Mouse (Mus musculus): Measurements from ENCODE around the gene Col18a1. TPM values are rescaled to one million over a fixed set of nuclear protein-coding genes. Genes with fewer than 3 reads are reported as not detected.

Col18a1 gene
- polyA plus RNA-seq, 1 experiment: 114 TPM

DNA sequence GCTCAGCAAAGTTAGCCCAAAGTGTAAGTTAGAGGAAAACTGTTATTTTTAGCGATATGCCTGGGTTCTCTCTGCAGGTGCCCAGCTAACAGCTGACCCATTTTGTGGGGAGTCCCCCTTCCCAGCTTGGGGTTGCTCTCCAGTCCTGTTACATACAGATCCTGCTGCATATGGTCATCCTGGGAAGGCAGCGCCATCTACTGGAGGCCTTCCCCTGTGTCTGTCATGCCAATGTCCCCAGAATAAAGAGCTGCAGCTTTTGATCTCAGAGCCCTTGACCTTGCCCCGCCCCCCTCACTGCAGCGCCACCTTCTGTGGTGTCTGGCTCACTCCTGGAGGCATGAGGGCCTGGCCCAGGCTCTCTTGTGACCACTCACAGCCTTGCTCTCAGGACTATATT is 96.3 kb downstream of the Col18a1 start:
- DNase-seq: peak; percentile 81
- Histone ChIP-seq H3K4me1 (ENCODE audit: control insufficient read depth, insufficient read depth, low read length) (no peaks in the 10 kb centered on the region), H3K36me3 (ENCODE audit: control insufficient read depth, insufficient read depth, low read length) (no peaks in the 10 kb centered on the region; the same call in 1 of the 2 replicates), H3K4me3 (ENCODE audit: insufficient read depth, low read depth, low read length) (no peak overlapping the region), H3K27me3 (replicated peaks; ENCODE audit: control insufficient read depth, insufficient read depth, low read length) (no peaks in the 10 kb centered on the region), H3K27ac (ENCODE audit: insufficient read depth, low read depth, low read length) (no peak overlapping the region)
- peak; percentile 84 for TF ChIP-seq CTCF (conservative IDR thresholded peaks at IDR 0.05; ENCODE audit: insufficient read depth, insufficient read length, low read depth, low read length)
- TF ChIP-seq POLR2A (IDR thresholded peaks at IDR 0.05; ENCODE audit: low read depth, low read length): no peak
- 38% methylated on average over 4 of the region's 4 CpGs for WGBS

DNA sequence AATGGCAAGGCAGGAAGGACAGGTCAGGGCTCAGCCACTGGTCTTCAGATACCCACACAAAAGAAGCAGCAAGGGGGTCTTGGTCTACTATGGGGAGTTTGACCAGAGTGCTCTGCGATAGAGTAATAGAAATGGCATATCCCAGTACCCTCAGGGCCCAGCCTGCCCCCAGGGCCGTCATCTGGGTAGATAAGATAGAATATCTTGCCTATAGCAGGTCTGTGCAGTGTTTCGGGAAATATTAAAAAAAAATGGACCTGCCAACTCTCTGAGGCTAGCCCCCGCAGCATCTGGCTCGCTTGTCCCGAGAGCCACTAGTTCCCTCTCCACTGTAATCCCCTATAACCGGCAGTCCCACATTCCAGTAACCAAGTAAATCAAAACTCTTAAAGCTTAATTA is 97.9 kb downstream of the Col18a1 start:
- H3K36me3 ChIP-seq (ENCODE audit: control insufficient read depth, insufficient read depth, low read length): no peaks in the 10 kb centered on the region; the same call in 1 of the 2 replicates
- H3K27me3 ChIP-seq (replicated peaks; ENCODE audit: control insufficient read depth, insufficient read depth, low read length): no peaks in the 10 kb centered on the region
- H3K4me1 ChIP-seq (ENCODE audit: control insufficient read depth, insufficient read depth, low read length): no peaks in the 10 kb centered on the region
- no peak overlapping the region for H3K4me3 ChIP-seq (ENCODE audit: insufficient read depth, low read depth, low read length)
- DNase-seq: no peak
- no peak overlapping the region for H3K27ac ChIP-seq (ENCODE audit: insufficient read depth, low read depth, low read length)
- TF ChIP-seq POLR2A (IDR thresholded peaks at IDR 0.05; ENCODE audit: low read depth, low read length) (no peak), CTCF (conservative IDR thresholded peaks at IDR 0.05; ENCODE audit: insufficient read depth, insufficient read length, low read depth, low read length) (no peak)
- 92% methylated on average over 7 of the region's 7 CpGs for WGBS

DNA sequence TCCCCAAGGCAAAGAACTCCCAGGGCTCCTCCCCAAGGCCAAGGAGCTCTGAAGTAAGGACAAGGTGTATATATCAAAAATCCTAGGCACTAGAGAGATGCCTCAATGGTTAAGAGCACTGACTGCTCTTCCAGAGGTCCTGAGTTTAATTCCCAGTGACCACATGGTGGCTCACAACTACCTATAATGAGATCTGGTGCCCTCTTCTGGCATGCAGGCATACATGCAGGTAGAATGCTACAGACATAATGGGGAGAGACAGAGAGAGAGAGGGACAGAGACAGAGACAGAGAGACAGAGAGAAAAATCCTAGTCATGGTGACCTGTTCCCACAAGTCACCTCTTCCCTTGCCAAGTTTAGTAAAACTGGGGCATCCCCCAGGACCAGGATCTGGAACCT is 101.7 kb downstream of the Col18a1 start:
- no peak for DNase-seq
- Histone ChIP-seq H3K4me3 (ENCODE audit: insufficient read depth, low read depth, low read length) (no peak overlapping the region), H3K27me3 (replicated peaks; ENCODE audit: control insufficient read depth, insufficient read depth, low read length) (no peaks in the 10 kb centered on the region), H3K4me1 (ENCODE audit: control insufficient read depth, insufficient read depth, low read length) (no peaks in the 10 kb centered on the region), H3K36me3 (ENCODE audit: control insufficient read depth, insufficient read depth, low read length) (no peaks in the 10 kb centered on the region), H3K27ac (ENCODE audit: insufficient read depth, low read depth, low read length) (no peak overlapping the region)
- TF ChIP-seq POLR2A (IDR thresholded peaks at IDR 0.05; ENCODE audit: low read depth, low read length): no peak
- 0 out of 2 replicates have a peak, but pooled peaks have one; percentile 21 for TF ChIP-seq CTCF (conservative IDR thresholded peaks at IDR 0.05; ENCODE audit: insufficient read depth, insufficient read length, low read depth, low read length)

DNA sequence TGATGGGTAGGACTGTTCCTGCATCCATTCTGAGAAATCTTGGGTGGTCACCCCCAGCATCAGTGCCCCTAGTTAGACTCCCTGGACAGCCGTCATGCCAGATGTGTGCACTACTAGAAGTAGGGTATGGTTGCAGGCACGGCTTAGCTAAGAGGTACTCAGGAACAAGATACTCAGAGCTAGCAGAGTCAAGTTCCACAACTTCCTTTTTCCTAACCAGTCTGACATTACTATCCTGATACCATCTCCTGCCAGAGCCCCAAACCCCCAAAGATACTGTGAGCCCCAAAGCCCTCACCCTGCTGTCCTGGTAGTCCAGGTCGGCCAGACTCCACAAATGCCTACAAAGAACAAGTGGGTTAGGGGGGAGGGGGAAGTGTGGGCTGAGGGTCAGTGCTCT is 102.1 kb downstream of the Col18a1 start:
- WGBS: over 99% methylated on average over 3 of the region's 3 CpGs
- no peaks in the 10 kb centered on the region for H3K36me3 ChIP-seq (ENCODE audit: control insufficient read depth, insufficient read depth, low read length)
- no peak for DNase-seq
- no peak overlapping the region for H3K27ac ChIP-seq (ENCODE audit: insufficient read depth, low read depth, low read length)
- no peak overlapping the region for H3K4me3 ChIP-seq (ENCODE audit: insufficient read depth, low read depth, low read length)
- H3K4me1 ChIP-seq (ENCODE audit: control insufficient read depth, insufficient read depth, low read length): no peaks in the 10 kb centered on the region
- TF ChIP-seq CTCF (conservative IDR thresholded peaks at IDR 0.05; ENCODE audit: insufficient read depth, insufficient read length, low read depth, low read length) (no peak), POLR2A (IDR thresholded peaks at IDR 0.05; ENCODE audit: low read depth, low read length) (no peak)
- H3K27me3 ChIP-seq (replicated peaks; ENCODE audit: control insufficient read depth, insufficient read depth, low read length): no peaks in the 10 kb centered on the region

DNA sequence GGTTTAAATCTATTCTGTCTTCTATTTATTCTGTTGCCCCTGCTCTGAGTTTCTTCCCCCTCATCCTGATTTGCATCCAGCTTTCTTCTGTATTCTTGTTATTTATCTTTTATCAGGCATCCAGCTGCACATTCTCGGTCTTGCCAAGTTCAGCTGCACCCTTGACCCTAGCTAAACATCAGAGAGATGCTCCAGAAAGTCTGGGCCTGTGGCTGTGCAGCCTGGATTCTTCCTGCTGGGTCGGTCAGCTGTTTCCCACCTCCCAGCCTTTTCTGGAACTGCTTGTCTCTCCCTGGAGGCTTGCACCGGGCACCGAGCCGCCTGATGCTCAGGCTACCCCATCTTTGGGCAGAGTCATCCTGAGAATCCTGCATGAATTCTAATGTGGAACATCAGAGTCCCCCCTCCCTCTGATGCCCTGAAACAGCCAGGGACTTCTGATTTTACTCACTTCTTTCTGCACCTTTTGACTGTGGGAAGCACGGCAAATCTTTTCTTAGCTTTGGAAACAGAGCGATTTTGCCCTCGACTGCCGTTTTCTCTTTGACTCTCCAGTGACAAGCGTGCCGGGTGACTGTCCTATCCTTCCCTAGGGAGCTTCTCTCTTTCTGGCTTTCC is 103.8 kb downstream of the Col18a1 start:
- DNase-seq: peak; percentile 65
- H3K4me3 ChIP-seq (ENCODE audit: insufficient read depth, low read depth, low read length): no peak overlapping the region
- H3K36me3 ChIP-seq (ENCODE audit: control insufficient read depth, insufficient read depth, low read length): no peaks in the 10 kb centered on the region
- 72% methylated on average over 11 of the region's 11 CpGs for WGBS
- H3K4me1 ChIP-seq (ENCODE audit: control insufficient read depth, insufficient read depth, low read length): no peaks in the 10 kb centered on the region
- H3K27me3 ChIP-seq (replicated peaks; ENCODE audit: control insufficient read depth, insufficient read depth, low read length): no peaks in the 10 kb centered on the region
- no peak overlapping the region for H3K27ac ChIP-seq (ENCODE audit: insufficient read depth, low read depth, low read length)
- TF ChIP-seq POLR2A (IDR thresholded peaks at IDR 0.05; ENCODE audit: low read depth, low read length): no peak

DNA sequence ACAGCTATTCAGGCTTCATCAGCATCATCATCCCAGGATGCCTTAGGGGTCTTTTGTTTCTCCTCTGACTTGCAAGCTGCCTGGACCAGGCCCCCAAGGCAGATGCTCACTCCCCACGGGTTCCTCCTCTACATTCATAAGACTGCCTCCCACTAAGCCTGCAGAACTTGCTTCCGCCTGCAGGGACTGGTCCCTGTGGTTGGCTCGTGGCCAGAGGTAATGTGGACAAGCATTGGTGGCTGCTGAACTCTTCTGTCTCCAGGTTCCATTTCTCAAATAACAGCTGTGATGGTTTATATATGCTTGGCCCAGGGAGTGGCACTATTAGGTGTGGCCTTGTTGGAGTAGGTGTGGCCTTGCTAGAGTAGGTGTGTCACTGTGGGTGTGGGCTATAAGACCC is 104.9 kb downstream of the Col18a1 start:
- TF ChIP-seq POLR2A (IDR thresholded peaks at IDR 0.05; ENCODE audit: low read depth, low read length) (no peak), CTCF (conservative IDR thresholded peaks at IDR 0.05; ENCODE audit: insufficient read depth, insufficient read length, low read depth, low read length) (no peak)
- Histone ChIP-seq H3K4me3 (ENCODE audit: insufficient read depth, low read depth, low read length) (no peak overlapping the region), H3K27ac (ENCODE audit: insufficient read depth, low read depth, low read length) (no peak overlapping the region), H3K27me3 (replicated peaks; ENCODE audit: control insufficient read depth, insufficient read depth, low read length) (no peaks in the 10 kb centered on the region), H3K4me1 (ENCODE audit: control insufficient read depth, insufficient read depth, low read length) (no peaks in the 10 kb centered on the region), H3K36me3 (ENCODE audit: control insufficient read depth, insufficient read depth, low read length) (no peaks in the 10 kb centered on the region)
- 50% methylated on average over 3 of the region's 3 CpGs for WGBS
- DNase-seq: peak; percentile 29

DNA sequence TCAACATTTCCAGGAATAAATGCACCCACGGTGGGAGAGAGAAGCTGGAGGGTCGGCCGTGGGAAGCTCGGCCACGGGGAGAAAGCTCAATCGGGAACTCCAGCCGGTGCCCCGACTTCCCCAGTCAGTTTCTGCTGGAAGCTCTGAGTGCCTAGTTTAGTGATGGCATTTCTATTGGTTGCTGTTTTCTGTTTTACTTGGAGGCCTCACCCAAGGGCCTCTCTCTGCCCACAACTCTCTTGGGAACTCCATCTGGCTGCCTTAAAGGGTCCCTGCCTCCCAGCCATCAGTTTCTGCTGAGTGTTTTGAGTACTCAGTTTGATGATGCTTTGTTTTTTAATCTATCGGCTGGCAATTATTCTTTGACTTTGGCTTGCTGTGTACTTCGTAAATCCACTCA is 109.6 kb downstream of the Col18a1 start:
- no peak overlapping the region for H3K27ac ChIP-seq (ENCODE audit: insufficient read depth, low read depth, low read length)
- no peak for TF ChIP-seq POLR2A (IDR thresholded peaks at IDR 0.05; ENCODE audit: low read depth, low read length)
- no peak for TF ChIP-seq CTCF (conservative IDR thresholded peaks at IDR 0.05; ENCODE audit: insufficient read depth, insufficient read length, low read depth, low read length)
- DNase-seq: no peak
- H3K36me3 ChIP-seq (ENCODE audit: control insufficient read depth, insufficient read depth, low read length): no peaks in the 10 kb centered on the region
- no peaks in the 10 kb centered on the region for H3K4me1 ChIP-seq (ENCODE audit: control insufficient read depth, insufficient read depth, low read length)
- 79% methylated on average over 10 of the region's 10 CpGs for WGBS
- no peak overlapping the region for H3K4me3 ChIP-seq (ENCODE audit: insufficient read depth, low read depth, low read length)
- no peaks in the 10 kb centered on the region for H3K27me3 ChIP-seq (replicated peaks; ENCODE audit: control insufficient read depth, insufficient read depth, low read length)
